Mouse (Mus musculus): Measurements from ENCODE around the gene Tmc6.
"Not testable (repeated sequence)": the region's sequence is repeated elsewhere in the genome, so short reads cannot be mapped to it uniquely, and the experiment has no call there.

Tmc6 gene

GRCm38 (mm10) chr11:117810401-117811046, 28.5 kb upstream of the Tmc6 start:
- no peak for DNase-seq (ENCODE audit: low spot score)

- DNase-seq (ENCODE audit: low spot score) = no peak
Observed at GRCm38 (mm10) chr11:117809407-117810311, 27.7 kb upstream of the Tmc6 start, which contains the start of the genes Gm20708 and Syngr2. Gm20708 (plus strand) TSS chr11:117809668. Syngr2 (plus strand) TSS chr11:117809668.

GRCm38 (mm10) chr11:117806781-117807180, 24.8 kb upstream of the Tmc6 start:
- no peak for DNase-seq (ENCODE audit: low spot score)

- no peak for DNase-seq (ENCODE audit: low spot score)
Observed at GRCm38 (mm10) chr11:117803166-117803688, 21.2 kb upstream of the Tmc6 start.

- DNase-seq (ENCODE audit: low spot score) = no peak
Observed at GRCm38 (mm10) chr11:117801650-117802049, 19.7 kb upstream of the Tmc6 start.

GRCm38 (mm10) chr11:117800038-117800437, 18.0 kb upstream of the Tmc6 start:
- DNase-seq (ENCODE audit: low spot score) = no peak

- DNase-seq (ENCODE audit: low spot score) = no peak
Observed at GRCm38 (mm10) chr11:117799174-117799573, 17.2 kb upstream of the Tmc6 start.

- DNase-seq (ENCODE audit: low spot score) = no peak
Observed at GRCm38 (mm10) chr11:117798160-117798541, 16.2 kb upstream of the Tmc6 start.

- no peak for DNase-seq (ENCODE audit: low spot score)
Observed at GRCm38 (mm10) chr11:117797511-117798159, 15.6 kb upstream of the Tmc6 start, which contains the start of gene 6030468B19Rik. 6030468B19Rik (plus strand) TSS chr11:117797660.

GRCm38 (mm10) chr11:117796954-117797353, 15.0 kb upstream of the Tmc6 start:
- no peak for DNase-seq (ENCODE audit: low spot score)

GRCm38 (mm10) chr11:117794035-117794551, 12.1 kb upstream of the Tmc6 start:
- DNase-seq (ENCODE audit: low spot score) = no peak

GRCm38 (mm10) chr11:117792281-117792888, 10.4 kb upstream of the Tmc6 start:
- DNase-seq (ENCODE audit: low spot score) = no peak

GRCm38 (mm10) chr11:117791441-117791761, 9.4 kb upstream of the Tmc6 start:
- DNase-seq (ENCODE audit: low spot score) = no peak

GRCm38 (mm10) chr11:117790703-117791440, 8.9 kb upstream of the Tmc6 start:
- no peak for DNase-seq (ENCODE audit: low spot score)

- peak; percentile 51 for DNase-seq (ENCODE audit: low spot score)
Observed at GRCm38 (mm10) chr11:117790286-117790685, 8.3 kb upstream of the Tmc6 start.

- not testable (repeated sequence) for DNase-seq (ENCODE audit: low spot score)
Observed at GRCm38 (mm10) chr11:117788481-117788880, 6.5 kb upstream of the Tmc6 start.

- peak; percentile 54 for DNase-seq (ENCODE audit: low spot score)
Observed at GRCm38 (mm10) chr11:117786294-117786693, 4.3 kb upstream of the Tmc6 start.

- DNase-seq (ENCODE audit: low spot score) = no peak
Observed at GRCm38 (mm10) chr11:117783683-117784309, 1.8 kb upstream of the Tmc6 start.

- DNase-seq (ENCODE audit: low spot score) = no peak
Observed at GRCm38 (mm10) chr11:117783089-117783488, 1.1 kb upstream of the Tmc6 start.

GRCm38 (mm10) chr11:117782705-117783034, 672 bp upstream of the Tmc6 start:
- DNase-seq (ENCODE audit: low spot score) = no peak
